Mouse (Mus musculus): ENCODE results near the gene Fads2.

Gene Fads2

GRCm38 (mm10) chr19:10042232-10042631 lies 59.3 kb downstream of the Fads2 start:
- peak in 1 of 2 experiments; percentile 29 for DNase-seq (ENCODE audit: low spot score in 2 of 2)

GRCm38 (mm10) chr19:10041388-10042148 lies 60.0 kb downstream of the Fads2 start, which contains the start of gene Fads3:
Fads3 (plus strand) TSS chr19:10041569.
- DNase-seq (ENCODE audit: low spot score in 2 of 2) = peak; percentile 72 to 74

- DNase-seq (ENCODE audit: low spot score in 2 of 2) = no peak
Measured at GRCm38 (mm10) chr19:10040866-10041387, 60.6 kb downstream of the Fads2 start.

GRCm38 (mm10) chr19:10039615-10040014 lies 61.9 kb downstream of the Fads2 start:
- no peak for DNase-seq (ENCODE audit: low spot score in 2 of 2)

GRCm38 (mm10) chr19:10038910-10039309 lies 62.6 kb downstream of the Fads2 start:
- no peak for DNase-seq (ENCODE audit: low spot score in 2 of 2)

- no peak for DNase-seq (ENCODE audit: low spot score in 2 of 2)
Measured at GRCm38 (mm10) chr19:10038364-10038763, 63.2 kb downstream of the Fads2 start.

- no peak for DNase-seq (ENCODE audit: low spot score in 2 of 2)
Measured at GRCm38 (mm10) chr19:10037534-10037933, 64.0 kb downstream of the Fads2 start.

GRCm38 (mm10) chr19:10034785-10035447 lies 66.6 kb downstream of the Fads2 start:
- peak; percentile 77 to 82 for DNase-seq (ENCODE audit: low spot score in 2 of 2)

- DNase-seq (ENCODE audit: low spot score in 2 of 2) = no peak
Measured at GRCm38 (mm10) chr19:10034356-10034755, 67.2 kb downstream of the Fads2 start.

- peak; percentile 67 to 72 for DNase-seq (ENCODE audit: low spot score in 2 of 2)
Measured at GRCm38 (mm10) chr19:10033211-10033973, 68.2 kb downstream of the Fads2 start.

GRCm38 (mm10) chr19:10029746-10030145 lies 71.8 kb downstream of the Fads2 start:
- no peak for DNase-seq (ENCODE audit: low spot score in 2 of 2)

GRCm38 (mm10) chr19:10025169-10025875 lies 76.2 kb downstream of the Fads2 start:
- DNase-seq (ENCODE audit: low spot score in 2 of 2) = no peak

GRCm38 (mm10) chr19:10023304-10023758 lies 78.2 kb downstream of the Fads2 start:
- DNase-seq (ENCODE audit: low spot score in 2 of 2) = no peak

GRCm38 (mm10) chr19:10022414-10023303 lies 78.9 kb downstream of the Fads2 start:
- peak; percentile 49 to 66 for DNase-seq (ENCODE audit: low spot score in 2 of 2)

- no peak for DNase-seq (ENCODE audit: low spot score in 2 of 2)
Measured at GRCm38 (mm10) chr19:10021981-10022380, 79.6 kb downstream of the Fads2 start.

- no peak for DNase-seq (ENCODE audit: low spot score in 2 of 2)
Measured at GRCm38 (mm10) chr19:10019214-10019760, 82.3 kb downstream of the Fads2 start.

GRCm38 (mm10) chr19:10018527-10018818 lies 83.1 kb downstream of the Fads2 start:
- DNase-seq (ENCODE audit: low spot score in 2 of 2) = no peak

GRCm38 (mm10) chr19:10017637-10018526 lies 83.7 kb downstream of the Fads2 start:
- DNase-seq (ENCODE audit: low spot score in 2 of 2) = peak; percentile 67 to 73

GRCm38 (mm10) chr19:10016151-10016550 lies 85.4 kb downstream of the Fads2 start:
- DNase-seq (ENCODE audit: low spot score in 2 of 2) = no peak
